Mouse (Mus musculus) lung, embryonic 14.5 days (tissue): ENCODE measurements around the gene Zfp715. TPM values are rescaled to one million over a fixed set of nuclear protein-coding genes. Genes with fewer than 3 reads are reported as not detected.

Experiments used
- ATAC-seq: fragments of 200-750 bp; cut with Nextera tagmentation; 2 replicates; pipeline ENCODE4 v1.8.0; 2017; ENCODE audit warnings: mild to moderate bottlenecking, moderate TSS enrichment, moderate library complexity; ENCODE audit not compliant: insufficient read depth
- DNase-seq: peaks from one replicate; pipeline ENCODE4 v3.0.0-alpha.2; 2015
- H3K27ac ChIP-seq: fragments of 300-500 bp; sonication (generic); 2 replicates; pipeline ENCODE4 v1.5.1; 2014; ENCODE audit warnings: low read depth, mild to moderate bottlenecking, moderate library complexity
- H3K27me3 ChIP-seq: fragments of 300-500 bp; sonication (generic); 2 replicates; pipeline ENCODE4 v1.6.1; 2014; ENCODE audit warnings: low read length, control low read depth; ENCODE audit not compliant: insufficient read depth
- H3K36me3 ChIP-seq: fragments of 300-500 bp; sonication (generic); 2 replicates; pipeline ENCODE4 v1.6.1; 2014; ENCODE audit warnings: control low read depth; ENCODE audit not compliant: insufficient read depth
- H3K4me1 ChIP-seq: fragments of 300-500 bp; sonication (generic); 2 replicates; pipeline ENCODE4 v1.6.1; 2014; ENCODE audit warnings: antibody characterized with exemption, control low read depth; ENCODE audit not compliant: insufficient read depth
- H3K4me2 ChIP-seq: fragments of 300-500 bp; sonication (generic); 2 replicates; pipeline ENCODE4 v1.6.1; 2014; ENCODE audit warnings: mild to moderate bottlenecking
- H3K4me3 ChIP-seq: fragments of 300-500 bp; sonication (generic); 2 replicates; pipeline ENCODE4 v1.5.1; 2014; ENCODE audit warnings: low read depth, low read length
- H3K9ac ChIP-seq: fragments of 300-500 bp; sonication (generic); 2 replicates; pipeline ENCODE4 v1.6.1; 2014
- H3K9me3 ChIP-seq: fragments of 300-500 bp; sonication (generic); 2 replicates; pipeline ENCODE4 v1.6.1; 2016; ENCODE audit warnings: low read depth, low read length, control low read depth
- CTCF ChIP-seq: IDR thresholded peaks from 2 replicates; pipeline ENCODE4 v1.5.1; 2016; ENCODE audit warnings: antibody characterized with exemption, low read depth
- WGBS: fragments of 180-500 bp; shearing (Covaris S2); extraction: QIAGEN DNeasy Blood & Tissue Kit; methylation state at CpG from one replicate; pipeline ENCODE4 v1.1.7; 2014; 5-methylcytosine and 5-hydroxymethylcytosine counted together
- polyA plus RNA-seq: library from polyadenylated mRNA; unstranded; fragments of >200 nt; fragmentation: Nextera tagmentation; extraction: Ambion mirVana; gene quantifications from 2 replicates; pipeline ENCODE4 v1.2.1, GENCODE M21; 2014

The Zfp715 gene
- polyA plus RNA-seq, 1 experiment from 2014 or later = 15.5 TPM

DNA sequence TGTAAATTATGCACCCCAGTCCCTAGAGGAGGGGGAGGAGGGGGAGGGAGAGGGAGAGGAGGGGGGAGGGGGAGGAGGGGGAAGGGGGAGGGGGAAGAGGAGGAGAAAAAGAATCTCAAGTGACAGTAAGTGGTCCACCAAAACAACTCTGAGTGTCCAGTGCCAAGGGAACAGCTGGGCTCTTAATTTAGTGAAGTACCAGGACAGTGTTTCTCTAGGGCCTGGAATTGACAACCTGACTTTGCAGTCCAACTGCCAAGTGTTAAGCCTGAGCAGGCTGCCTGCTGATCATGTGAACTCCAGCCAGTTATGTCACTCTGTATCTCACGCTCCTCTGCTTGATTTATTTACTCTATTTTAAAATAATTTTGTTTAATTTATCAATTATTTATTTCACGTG is 20.8 kb upstream of the Zfp715 start:
- H3K27me3 ChIP-seq = no peaks in the 10 kb centered on the region
- no peak overlapping the region for H3K27ac ChIP-seq
- no peak overlapping the region for H3K4me2 ChIP-seq
- H3K9ac ChIP-seq = no peak overlapping the region
- H3K4me3 ChIP-seq = no peak overlapping the region
- 55% methylated on average over 2 of the region's 2 CpGs for WGBS
- TF ChIP-seq CTCF = no peak
- H3K4me1 ChIP-seq = no peaks in the 10 kb centered on the region
- ATAC-seq (no peak), DNase-seq (no peak)
- H3K36me3 ChIP-seq = no peaks in the 10 kb centered on the region
- no peaks in the 10 kb centered on the region for H3K9me3 ChIP-seq

DNA sequence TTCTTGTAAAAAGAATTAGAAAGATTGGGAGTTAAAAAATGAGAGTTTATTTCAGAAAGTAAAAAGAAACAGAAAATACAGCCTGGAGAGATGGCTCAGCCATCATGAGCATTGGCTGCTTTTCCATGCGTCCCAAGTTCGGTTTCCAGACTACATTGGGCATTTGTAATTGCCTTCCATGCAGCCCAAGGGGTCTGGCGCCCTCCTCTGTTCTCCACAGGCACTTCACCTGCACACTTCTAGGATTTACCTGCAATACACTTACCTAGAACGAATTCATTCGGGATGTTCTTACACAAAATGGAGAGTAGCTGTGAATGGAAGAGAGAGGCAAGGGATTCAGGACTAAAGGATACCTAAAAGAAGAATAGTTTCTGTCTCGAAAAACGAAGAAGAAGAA is 20.1 kb upstream of the Zfp715 start:
- ATAC-seq (no peak), DNase-seq (no peak)
- no peaks in the 10 kb centered on the region for H3K4me1 ChIP-seq
- no peaks in the 10 kb centered on the region for H3K27me3 ChIP-seq
- H3K9me3 ChIP-seq = no peaks in the 10 kb centered on the region
- peak; percentile 39; the same call in 1 of the 2 replicates for TF ChIP-seq CTCF
- no peak overlapping the region for H3K9ac ChIP-seq
- 34% methylated on average over 5 of the region's 7 CpGs for WGBS
- no peak overlapping the region for H3K27ac ChIP-seq
- H3K36me3 ChIP-seq = no peaks in the 10 kb centered on the region
- H3K4me3 ChIP-seq = no peak overlapping the region
- H3K4me2 ChIP-seq = no peak overlapping the region

DNA sequence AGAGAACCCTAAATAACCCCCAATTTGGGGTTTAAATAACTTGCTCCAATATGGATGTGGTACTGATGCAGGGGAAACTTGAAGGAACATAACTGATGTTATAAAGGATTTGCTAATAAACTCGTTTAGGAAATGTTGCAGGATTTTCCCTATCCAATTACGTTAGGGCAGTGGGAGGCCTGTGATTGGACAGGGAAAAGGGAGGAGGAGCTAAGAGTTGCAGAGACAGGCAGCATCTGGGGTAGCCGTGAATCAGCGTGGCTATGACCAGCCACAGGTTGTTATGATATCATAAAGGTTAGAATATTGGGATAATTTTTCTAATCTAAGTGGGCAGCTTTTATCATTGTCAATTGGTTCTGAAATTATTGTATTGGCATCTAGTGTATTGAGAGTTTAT is 15.0 kb upstream of the Zfp715 start:
- Histone ChIP-seq H3K27me3 (no peaks in the 10 kb centered on the region), H3K27ac (no peak overlapping the region), H3K4me1 (no peaks in the 10 kb centered on the region), H3K36me3 (no peaks in the 10 kb centered on the region), H3K4me3 (no peak overlapping the region), H3K9me3 (no peaks in the 10 kb centered on the region), H3K4me2 (no peak overlapping the region), H3K9ac (no peak overlapping the region)
- no peak for DNase-seq
- TF ChIP-seq CTCF = no peak
- 51% methylated on average over 4 of the region's 4 CpGs for WGBS
- no peak for ATAC-seq

DNA sequence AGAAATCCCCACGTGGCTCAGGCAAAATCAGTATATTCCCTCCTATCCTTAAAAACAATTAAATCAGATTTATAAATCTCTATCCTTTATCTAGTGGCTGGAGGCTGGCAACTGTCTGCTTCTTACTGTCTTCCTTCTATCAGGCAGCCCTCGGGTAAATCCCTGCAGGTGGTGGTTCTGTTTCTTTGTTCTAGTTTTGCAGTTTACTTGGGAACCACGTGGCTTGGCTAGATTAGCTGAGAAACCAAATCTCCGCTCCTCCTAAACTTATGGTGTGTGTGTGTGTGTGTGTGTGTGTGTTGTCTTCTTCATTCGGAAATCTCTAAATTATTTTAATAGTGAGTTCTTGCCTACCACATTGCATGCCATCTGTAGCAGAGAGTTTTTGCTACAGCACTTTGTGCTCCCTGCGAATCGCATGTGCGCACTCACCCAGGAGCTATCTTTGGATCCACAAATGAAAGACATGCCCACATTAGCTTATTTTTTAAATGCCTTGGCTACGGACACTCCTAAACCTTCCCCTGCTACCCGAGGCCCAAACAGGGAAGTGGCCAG is 13.2 kb upstream of the Zfp715 start:
- Histone ChIP-seq H3K4me2 (no peak overlapping the region), H3K27me3 (no peaks in the 10 kb centered on the region), H3K9ac (no peak overlapping the region), H3K4me3 (no peak overlapping the region), H3K36me3 (no peaks in the 10 kb centered on the region), H3K9me3 (no peaks in the 10 kb centered on the region), H3K4me1 (no peaks in the 10 kb centered on the region), H3K27ac (no peak overlapping the region)
- WGBS = 55% methylated on average over 10 of the region's 10 CpGs
- DNase-seq (no peak), ATAC-seq (no peak)
- TF ChIP-seq CTCF = no peak

DNA sequence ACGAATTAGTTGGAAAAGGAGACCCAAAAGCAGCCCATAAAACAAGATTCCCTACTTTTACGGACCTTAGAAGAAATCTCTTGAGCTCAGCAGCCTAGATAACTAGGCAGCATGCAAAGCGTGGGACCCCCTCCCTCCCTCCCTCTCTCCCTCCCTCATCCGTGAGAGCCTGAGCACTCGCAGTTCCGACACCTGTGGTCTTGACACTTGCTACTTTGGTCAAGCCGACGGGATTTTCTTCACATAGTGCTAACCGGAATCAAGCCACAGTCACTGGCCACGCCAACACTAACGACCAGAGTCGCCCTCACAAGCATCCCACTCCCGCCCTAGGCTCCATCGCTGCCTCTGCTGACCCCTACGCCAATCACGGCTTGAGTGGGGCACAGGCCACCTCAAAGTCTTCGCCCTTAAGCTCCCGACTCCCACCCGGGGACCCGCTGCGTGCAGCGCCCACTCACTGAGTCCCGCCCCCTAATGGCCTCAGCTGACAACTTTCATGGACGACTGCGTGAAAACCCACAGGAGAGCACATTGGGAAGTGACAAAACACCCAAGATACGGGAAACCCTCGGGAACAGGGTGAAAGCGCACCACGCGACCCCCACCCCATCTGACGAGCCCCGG is 595 bp downstream of the Zfp715 start:
- no peak for DNase-seq
- H3K9me3 ChIP-seq = no peaks in the 10 kb centered on the region
- H3K36me3 ChIP-seq = peaks cover 32% of the 10 kb centered on the region
- WGBS = under 1% methylated on average over 32 of the region's 32 CpGs
- ATAC-seq = peak; percentile 71
- H3K4me1 ChIP-seq = no peaks in the 10 kb centered on the region
- H3K4me3 ChIP-seq = peak overlapping the region; percentile 78
- peak overlapping the region; percentile 81 for H3K9ac ChIP-seq
- peak overlapping the region; percentile 77 for H3K4me2 ChIP-seq
- peak; percentile 43 for TF ChIP-seq CTCF
- H3K27ac ChIP-seq = peak overlapping the region; percentile 84
- H3K27me3 ChIP-seq = no peaks in the 10 kb centered on the region

DNA sequence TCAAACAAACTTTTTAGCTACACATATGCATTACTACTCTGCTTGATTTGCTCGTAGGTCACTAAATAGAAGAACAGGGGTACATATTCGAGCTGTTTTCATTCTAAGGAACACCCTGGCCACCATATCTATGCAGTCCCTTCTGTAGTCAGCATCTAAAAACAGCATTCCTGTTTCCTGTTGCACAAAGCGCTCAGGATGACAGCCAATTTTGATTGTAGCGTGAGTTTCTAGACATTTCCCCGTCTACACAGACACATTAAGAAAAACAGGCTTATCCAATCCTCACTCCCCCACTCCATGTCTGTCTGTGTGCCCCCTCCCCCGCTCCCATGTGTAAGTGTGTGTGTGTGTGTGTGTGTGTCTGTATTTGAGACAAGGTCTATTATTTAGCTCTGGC is 1.5 kb downstream of the Zfp715 start:
- Histone ChIP-seq H3K4me1 (no peaks in the 10 kb centered on the region), H3K4me3 (peak overlapping the region; percentile 78; the same call in 1 of the 2 replicates), H3K9me3 (no peaks in the 10 kb centered on the region), H3K27me3 (no peaks in the 10 kb centered on the region), H3K9ac (no peak overlapping the region; the same call in 1 of the 2 replicates), H3K36me3 (peaks cover 38% of the 10 kb centered on the region), H3K4me2 (peak overlapping the region; percentile 77), H3K27ac (no peak overlapping the region)
- no peak for TF ChIP-seq CTCF
- DNase-seq (peak; percentile 4), ATAC-seq (no peak)
- WGBS = 69% methylated on average over 6 of the region's 6 CpGs

DNA sequence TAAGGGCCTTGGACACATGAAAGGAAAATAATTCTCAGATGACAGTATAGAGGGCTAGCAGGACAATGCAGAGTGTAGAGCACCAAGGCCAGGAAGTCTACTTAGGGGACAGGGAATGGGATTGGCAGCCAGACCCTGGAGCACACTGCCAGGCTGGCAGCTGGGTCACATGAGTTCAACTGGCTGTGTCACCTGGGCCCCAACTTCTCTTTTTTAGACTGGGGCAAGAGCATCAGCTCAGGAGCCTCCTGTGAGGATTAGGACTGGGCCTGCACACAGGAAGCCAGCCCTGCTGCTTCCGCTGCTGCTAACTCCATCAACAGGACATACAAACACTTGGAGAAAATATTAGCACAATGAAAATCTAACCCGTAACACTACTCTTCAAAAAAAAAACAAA is 4.0 kb downstream of the Zfp715 start:
- 61% methylated on average over 2 of the region's 2 CpGs for WGBS
- Histone ChIP-seq H3K9me3 (no peaks in the 10 kb centered on the region), H3K4me1 (no peaks in the 10 kb centered on the region), H3K27me3 (no peaks in the 10 kb centered on the region), H3K36me3 (peaks cover 38% of the 10 kb centered on the region), H3K27ac (no peak overlapping the region), H3K4me2 (no peak overlapping the region), H3K9ac (no peak overlapping the region), H3K4me3 (no peak overlapping the region)
- no peak for TF ChIP-seq CTCF
- no peak for DNase-seq
- no peak for ATAC-seq
